Mouse (Mus musculus) lung, adult 2 months (tissue): ENCODE data around the gene Surf6. TPM values are rescaled to one million over a fixed set of nuclear protein-coding genes. Genes with fewer than 3 reads are reported as not detected.
"Not testable (repeated sequence)": the region's sequence is repeated elsewhere in the genome, so short reads cannot be mapped to it uniquely, and the experiment has no call there.

ENCODE experiments used
- DNase-seq: peaks from one replicate; pipeline ENCODE4 v3.0.0; 2022
- H3K4me1 ChIP-seq: fragments of 200-500 bp; 2 replicates; pipeline ENCODE4 v1.6.1; 2011; ENCODE audit warnings: low read length; ENCODE audit not compliant: control insufficient read depth, insufficient read depth
- H3K4me3 ChIP-seq: fragments of 200-500 bp; replicated peaks from 2 replicates; pipeline ENCODE3; 2011; ENCODE audit warnings: low read depth, mild to moderate bottlenecking, control low read depth, low read length; ENCODE audit errors: extremely low read depth
- CTCF ChIP-seq: fragments of 200-500 bp; IDR thresholded peaks from 2 replicates; pipeline ENCODE4 v1.5.1; 2011; ENCODE audit warnings: mild to moderate bottlenecking, low read length, control low read depth; ENCODE audit not compliant: insufficient read depth
- POLR2A ChIP-seq: fragments of 200-500 bp; IDR thresholded peaks from 2 replicates; pipeline ENCODE4 v1.6.1; 2011; ENCODE audit warnings: low read depth, mild to moderate bottlenecking, control low read depth, low read length, borderline replicate concordance; ENCODE audit errors: extremely low read depth
- WGBS: fragments of 180-500 bp; shearing (Covaris S2); methylation state at CpG from one replicate; pipeline ENCODE4 v1.1.7; 2018; 5-methylcytosine and 5-hydroxymethylcytosine counted together
- polyA plus RNA-seq: library from polyadenylated mRNA; depleted of rRNA; stranded (reverse); fragments of >200 nt; gene quantifications from 2 replicates; pipeline ENCODE4 v1.2.3, GENCODE M21; 2012

Surf6 gene
- polyA plus RNA-seq, 1 experiment: 10.1 TPM

DNA sequence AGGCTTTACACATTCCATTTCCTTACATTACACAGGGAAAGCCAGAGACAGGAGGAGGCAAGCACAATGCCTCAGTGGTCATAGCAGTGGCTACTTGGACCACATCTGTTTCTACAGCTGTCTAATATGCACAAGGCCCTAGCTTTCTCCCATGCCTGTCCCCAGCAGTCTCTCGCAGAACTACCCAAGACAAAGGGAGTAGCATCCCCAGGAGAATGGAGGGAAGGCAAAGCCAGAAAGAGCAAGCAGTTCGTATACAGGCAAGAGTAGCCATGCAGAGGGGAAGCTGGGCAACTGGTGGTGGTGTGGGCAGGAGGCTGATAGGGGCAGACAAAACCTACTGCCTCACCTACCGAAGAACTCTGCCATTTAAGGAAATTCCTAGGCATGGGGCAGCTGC lies 3.8 kb upstream of the Surf6 start:
- TF ChIP-seq CTCF (no peak), POLR2A (no peak)
- H3K4me3 ChIP-seq: no peak overlapping the region
- peaks cover 20% of the 10 kb centered on the region for H3K4me1 ChIP-seq
- WGBS: 97% methylated on average over 3 of the region's 3 CpGs
- DNase-seq: no peak

DNA sequence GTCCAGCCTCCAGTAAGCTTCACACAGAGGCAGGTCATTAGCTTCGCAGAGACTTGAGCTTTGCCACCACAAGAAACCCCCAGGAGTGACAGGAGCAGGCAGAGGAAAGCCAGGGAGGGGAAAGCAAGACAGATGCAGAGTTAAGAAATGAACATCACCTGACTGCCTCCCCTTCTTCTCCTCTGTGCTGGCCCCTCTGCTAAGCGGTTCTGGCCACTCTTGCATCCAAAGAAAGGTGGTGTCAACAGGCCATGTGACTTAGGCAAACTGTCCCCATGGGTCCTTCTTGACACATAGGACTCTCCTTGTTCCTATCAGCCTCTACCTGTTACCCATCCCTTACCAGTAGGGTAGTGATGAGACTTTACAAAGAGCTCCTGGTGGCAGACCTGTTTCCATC lies 3.3 kb upstream of the Surf6 start:
- peaks cover 18% of the 10 kb centered on the region for H3K4me1 ChIP-seq
- no peak overlapping the region for H3K4me3 ChIP-seq
- no peak for DNase-seq
- 91% methylated on average over 2 of the region's 2 CpGs for WGBS
- TF ChIP-seq POLR2A: no peak
- no peak for TF ChIP-seq CTCF

DNA sequence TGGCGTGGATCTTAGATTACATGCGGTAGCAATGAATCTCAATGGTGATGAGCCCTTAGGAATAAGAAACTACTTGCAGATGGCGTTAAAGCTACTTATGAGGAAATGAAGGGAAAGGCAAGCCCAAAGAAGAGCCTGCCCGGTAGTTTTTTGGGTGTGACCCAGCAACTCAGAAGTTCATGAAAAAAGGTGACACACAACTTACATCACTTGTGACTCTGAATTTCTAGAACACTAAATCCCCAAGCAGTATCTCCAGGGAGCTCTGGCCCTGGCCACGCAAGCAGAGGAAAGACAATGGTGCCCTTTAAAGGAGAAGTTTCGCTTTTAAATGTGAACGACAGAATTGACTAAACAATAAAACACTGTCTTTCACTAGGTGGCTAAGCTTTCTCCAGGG lies 632 bp upstream of the Surf6 start:
- 4% methylated on average over 7 of the region's 7 CpGs for WGBS
- H3K4me1 ChIP-seq: peaks cover 15% of the 10 kb centered on the region
- TF ChIP-seq CTCF (no peak), POLR2A (no peak)
- peak overlapping the region; percentile 82 for H3K4me3 ChIP-seq
- no peak for DNase-seq

GRCm38 (mm10) chr2:26901834-26902400 lies 762 bp downstream of the Surf6 start:
- 5% methylated on average over 7 of the region's 7 CpGs for WGBS
- DNase-seq: no peak
- Histone ChIP-seq H3K4me1 (peaks cover 11% of the 10 kb centered on the region), H3K4me3 (no peak overlapping the region)
- TF ChIP-seq CTCF: no peak
- TF ChIP-seq POLR2A: no peak

GRCm38 (mm10) chr2:26900731-26901130 lies 1.9 kb downstream of the Surf6 start:
- 46% methylated on average over 1 of the region's 1 CpGs for WGBS
- no peak for TF ChIP-seq POLR2A
- no peak for TF ChIP-seq CTCF
- Histone ChIP-seq H3K4me1 (peaks cover 11% of the 10 kb centered on the region), H3K4me3 (no peak overlapping the region)
- no peak for DNase-seq

DNA sequence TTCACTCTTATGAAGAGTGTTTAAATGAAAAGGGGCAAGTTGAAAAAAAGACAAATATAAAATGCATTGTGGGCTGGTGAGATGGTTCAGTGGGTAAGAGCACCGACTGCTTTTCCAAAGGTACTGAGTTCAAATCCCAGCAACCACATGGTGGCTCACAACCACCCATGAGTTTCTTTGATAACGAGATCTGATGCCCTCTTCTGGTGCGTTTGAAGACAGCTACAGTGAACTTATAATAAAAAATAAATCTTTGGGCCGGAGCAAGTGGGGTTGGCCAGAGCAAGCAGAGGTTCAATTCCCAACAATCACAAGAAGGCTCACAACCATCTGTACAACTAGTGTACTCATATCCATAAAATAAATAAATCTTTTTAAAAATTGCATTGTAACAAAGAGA lies 6.8 kb downstream of the Surf6 start:
- no peak for TF ChIP-seq POLR2A
- no peak for TF ChIP-seq CTCF
- 86% methylated on average over 4 of the region's 4 CpGs for WGBS
- Histone ChIP-seq H3K4me1 (no peaks in the 10 kb centered on the region), H3K4me3 (no peak overlapping the region)
- DNase-seq: no peak

GRCm38 (mm10) chr2:26886170-26886569 lies 16.5 kb downstream of the Surf6 start:
- 75% methylated on average over 4 of the region's 4 CpGs for WGBS
- not testable (repeated sequence) for H3K4me1 ChIP-seq, H3K4me3 ChIP-seq, DNase-seq

DNA sequence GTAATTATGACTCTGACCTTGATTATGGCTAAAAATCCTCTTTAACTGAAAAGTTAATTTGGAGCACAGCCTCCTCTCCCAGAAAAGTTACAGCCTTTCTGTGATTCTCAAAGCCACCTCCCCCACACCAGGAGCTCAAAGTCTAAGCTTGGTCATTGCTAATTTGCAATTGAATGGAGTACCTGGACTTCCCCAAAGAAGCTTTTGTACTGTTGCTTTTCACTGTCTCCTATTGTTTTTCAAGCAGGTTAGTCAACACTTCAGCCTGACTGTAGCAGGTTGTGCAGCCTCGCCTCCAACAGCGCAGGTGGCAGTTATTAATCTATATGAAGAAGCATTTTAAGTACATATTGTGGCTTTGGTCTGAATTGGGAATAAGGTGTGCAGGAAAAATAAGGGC lies 17.1 kb downstream of the Surf6 start:
- H3K4me1 ChIP-seq, H3K4me3 ChIP-seq, DNase-seq: not testable (repeated sequence)
- WGBS: 85% methylated on average over 2 of the region's 2 CpGs

DNA sequence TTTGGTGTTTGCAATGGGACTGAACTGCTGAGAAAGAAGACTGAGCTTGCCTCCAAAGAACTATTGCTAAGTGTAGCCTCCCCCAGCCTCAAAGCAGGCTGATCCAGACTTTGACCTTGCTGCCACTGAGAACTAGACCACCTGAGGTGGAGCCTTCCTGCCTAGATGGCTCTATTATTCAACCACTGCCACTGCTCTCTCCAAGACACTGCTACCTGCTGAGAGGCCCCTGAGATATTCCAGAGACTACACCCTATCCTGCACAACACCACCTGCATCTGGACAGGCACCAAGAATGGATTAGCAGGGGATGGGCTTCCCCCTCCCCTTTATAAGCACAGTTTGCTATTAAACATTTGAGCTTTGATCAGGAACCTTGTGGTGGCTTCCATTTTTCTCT lies 24.1 kb downstream of the Surf6 start:
- TF ChIP-seq CTCF (no peak), POLR2A (no peak)
- Histone ChIP-seq H3K4me1 (no peaks in the 10 kb centered on the region), H3K4me3 (no peak overlapping the region)
- no peak for DNase-seq

DNA sequence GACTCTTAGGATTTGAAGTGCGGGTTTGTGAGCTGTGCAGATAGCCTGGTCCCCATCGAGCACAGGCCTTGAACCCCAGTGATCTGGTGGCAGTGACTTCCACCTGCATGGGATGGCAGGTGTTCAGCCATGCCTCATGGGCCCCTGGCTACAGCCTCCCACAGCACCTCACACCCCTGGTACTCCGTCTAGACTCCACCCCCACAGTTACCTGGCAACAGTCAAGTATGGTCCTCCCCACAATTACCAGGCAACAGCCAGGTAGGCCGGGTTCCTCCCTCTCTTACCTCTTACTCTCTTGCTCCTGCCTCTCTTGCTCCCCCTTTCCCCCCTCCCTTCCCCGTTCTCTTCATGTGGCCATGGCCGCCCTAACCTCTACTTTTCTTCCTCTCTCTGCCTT lies 32.0 kb downstream of the Surf6 start:
- TF ChIP-seq POLR2A (no peak), CTCF (no peak)
- Histone ChIP-seq H3K4me3 (no peak overlapping the region), H3K4me1 (no peaks in the 10 kb centered on the region)
- WGBS: 53% methylated on average over 6 of the region's 6 CpGs
- DNase-seq: no peak

DNA sequence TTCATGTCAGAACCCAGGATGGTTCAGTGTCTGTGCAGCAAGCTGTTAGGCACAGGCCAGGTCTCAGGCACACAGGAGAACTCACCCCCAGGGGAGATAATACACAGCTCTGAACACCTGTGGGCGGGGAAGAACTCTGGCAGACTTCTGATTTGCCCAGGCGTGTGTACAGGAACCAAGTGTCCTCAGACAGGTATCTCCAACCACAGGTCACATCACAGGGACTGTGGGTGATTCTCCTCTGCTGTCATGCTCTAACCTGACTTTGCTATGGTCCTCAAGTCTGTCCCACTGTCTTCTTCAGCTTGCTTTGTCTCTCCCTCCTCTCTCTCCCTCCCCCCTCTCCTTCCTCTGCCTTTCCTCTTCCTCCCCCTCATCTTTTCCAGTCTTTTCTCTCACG lies 37.8 kb downstream of the Surf6 start, which contains the start of gene Abo:
Abo (minus strand) TSS at position 101 of the 400 bp plus-strand sequence.
- TF ChIP-seq POLR2A (no peak), CTCF (no peak)
- DNase-seq: no peak
- Histone ChIP-seq H3K4me3 (no peak within 1 kb of the TSS), H3K4me1 (no peaks in the 10 kb centered on the region)
- WGBS: 48% methylated on average over 3 of the region's 3 CpGs
